Mouse (Mus musculus) liver, postnatal 0 days (tissue): ENCODE measurements around the gene Baat.

ENCODE experiments used
- CTCF ChIP-seq: sonication (generic); IDR thresholded peaks from 2 replicates; pipeline ENCODE4 v1.5.1; 2016; ENCODE audit warnings: antibody characterized with exemption, low read depth
- EP300 ChIP-seq: IDR thresholded peaks from 2 replicates; pipeline ENCODE4 v1.6.1; 2016; ENCODE audit warnings: antibody characterized with exemption, low read depth, mild to moderate bottlenecking

GRCm38 (mm10) chr4:49536671-49537070, 30.3 kb upstream of the Baat start:
- no peak for TF ChIP-seq EP300
- TF ChIP-seq CTCF: no peak
